Mouse (Mus musculus) testis, adult 2 months (tissue): Measurements from ENCODE around the gene Top3a. TPM values are rescaled to one million over a fixed set of nuclear protein-coding genes. Genes with fewer than 3 reads are reported as not detected.
A peak's percentile ranks its signal among the peaks of the same experiment; 100 is the strongest.

Source experiments
- H3K27ac ChIP-seq: fragments of 200-500 bp; 2 replicates; pipeline ENCODE4 v1.5.1; 2012; ENCODE audit warnings: low read depth, low read length; ENCODE audit not compliant: control insufficient read depth, insufficient read depth
- H3K27me3 ChIP-seq: fragments of 200-500 bp; 2 replicates; pipeline ENCODE4 v1.6.1; 2012; ENCODE audit warnings: mild to moderate bottlenecking, low read length, moderate library complexity; ENCODE audit not compliant: control insufficient read depth, insufficient read depth
- H3K36me3 ChIP-seq: fragments of 200-500 bp; 2 replicates; pipeline ENCODE4 v1.6.1; 2012; ENCODE audit warnings: mild to moderate bottlenecking, low read length; ENCODE audit not compliant: control insufficient read depth, insufficient read depth
- H3K4me1 ChIP-seq: fragments of 200-500 bp; 2 replicates; pipeline ENCODE4 v1.6.1; 2012; ENCODE audit warnings: low read length; ENCODE audit not compliant: control insufficient read depth, insufficient read depth
- H3K4me3 ChIP-seq: fragments of 200-500 bp; 2 replicates; pipeline ENCODE4 v1.5.1; 2012; ENCODE audit warnings: low read depth, mild to moderate bottlenecking, low read length, moderate library complexity, mixed read lengths; ENCODE audit not compliant: control insufficient read depth
- CTCF ChIP-seq: fragments of 200-500 bp; IDR thresholded peaks from 2 replicates; pipeline ENCODE4 v1.5.1; 2012; ENCODE audit warnings: low read depth, mild to moderate bottlenecking, inconsistent platforms, low read length, moderate library complexity; ENCODE audit not compliant: control insufficient read depth, insufficient read depth, insufficient replicate concordance
- POLR2A ChIP-seq: fragments of 200-500 bp; IDR thresholded peaks from 2 replicates; pipeline ENCODE4 v1.6.1; 2012; ENCODE audit warnings: low read depth, mild to moderate bottlenecking, inconsistent platforms, low read length, moderate library complexity; ENCODE audit not compliant: control insufficient read depth
- polyA plus RNA-seq: library from polyadenylated mRNA; depleted of rRNA; stranded (reverse); fragments of >200 nt; gene quantifications from 2 replicates; pipeline ENCODE4 v1.2.3, GENCODE M21; 2012

Top3a gene
- polyA plus RNA-seq, 1 experiment, result 14.4 TPM

GRCm38 (mm10) chr11:60728260-60728761, 48.9 kb downstream of the Top3a start, which contains the start of gene Mief2:
Gene Mief2 (plus strand): TSS chr11:60728398.
- TF ChIP-seq CTCF (no peak), POLR2A (peak; percentile 44; the same call in 1 of the 2 replicates)
- no peaks in the 10 kb centered on the region for H3K27me3 ChIP-seq
- H3K36me3 ChIP-seq, result no peaks in the 10 kb centered on the region
- H3K4me3 ChIP-seq, result peak within 1 kb of the TSS; percentile 91
- peak within 1 kb of the TSS; percentile 83 for H3K27ac ChIP-seq
- H3K4me1 ChIP-seq, result peaks cover 27% of the 10 kb centered on the region

- H3K36me3 ChIP-seq, result no peaks in the 10 kb centered on the region
- H3K4me1 ChIP-seq, result peaks cover 27% of the 10 kb centered on the region
- no peak for TF ChIP-seq CTCF
- peak overlapping the region; percentile 83 for H3K27ac ChIP-seq
- no peaks in the 10 kb centered on the region for H3K27me3 ChIP-seq
- peak overlapping the region; percentile 91 for H3K4me3 ChIP-seq
Observed at GRCm38 (mm10) chr11:60727392-60728140, 49.6 kb downstream of the Top3a start.

GRCm38 (mm10) chr11:60726601-60727391, 50.4 kb downstream of the Top3a start, which contains the start of gene Flii:
Gene Flii (minus strand): TSS chr11:60727263.
- no peaks in the 10 kb centered on the region for H3K36me3 ChIP-seq
- no peaks in the 10 kb centered on the region for H3K27me3 ChIP-seq
- peak within 1 kb of the TSS; percentile 83 for H3K27ac ChIP-seq
- H3K4me1 ChIP-seq, result peaks cover 27% of the 10 kb centered on the region
- peak; percentile 30; the same call in 1 of the 2 replicates for TF ChIP-seq CTCF
- TF ChIP-seq POLR2A, result 0 out of 2 replicates have a peak, but pooled peaks have one; percentile 46
- peak within 1 kb of the TSS; percentile 91 for H3K4me3 ChIP-seq

GRCm38 (mm10) chr11:60719263-60719662, 57.9 kb downstream of the Top3a start:
- TF ChIP-seq CTCF, result no peak
- no peaks in the 10 kb centered on the region for H3K36me3 ChIP-seq

GRCm38 (mm10) chr11:60715833-60716232, 61.3 kb downstream of the Top3a start:
- TF ChIP-seq CTCF (no peak), POLR2A (no peak)
- H3K27ac ChIP-seq, result no peak overlapping the region
- H3K4me3 ChIP-seq, result no peak overlapping the region
- H3K36me3 ChIP-seq, result no peaks in the 10 kb centered on the region
- H3K27me3 ChIP-seq, result no peaks in the 10 kb centered on the region
- no peaks in the 10 kb centered on the region for H3K4me1 ChIP-seq

More at GRCm38 (mm10) chr11:60719263-60719662, 57.9 kb downstream of the Top3a start:
- Histone ChIP-seq H3K4me1 (no peaks in the 10 kb centered on the region), H3K27ac (no peak overlapping the region), H3K4me3 (no peak overlapping the region), H3K27me3 (no peaks in the 10 kb centered on the region)

- no peaks in the 10 kb centered on the region for H3K27me3 ChIP-seq
- no peak overlapping the region for H3K27ac ChIP-seq
- H3K4me1 ChIP-seq, result no peaks in the 10 kb centered on the region
- H3K4me3 ChIP-seq, result no peak overlapping the region
- no peaks in the 10 kb centered on the region; the same call in 1 of the 2 replicates for H3K36me3 ChIP-seq
- TF ChIP-seq POLR2A (no peak), CTCF (no peak)
Observed at GRCm38 (mm10) chr11:60712639-60713255, 64.4 kb downstream of the Top3a start.
